Mouse (Mus musculus): ENCODE measurements around the gene Gm973.

DNA sequence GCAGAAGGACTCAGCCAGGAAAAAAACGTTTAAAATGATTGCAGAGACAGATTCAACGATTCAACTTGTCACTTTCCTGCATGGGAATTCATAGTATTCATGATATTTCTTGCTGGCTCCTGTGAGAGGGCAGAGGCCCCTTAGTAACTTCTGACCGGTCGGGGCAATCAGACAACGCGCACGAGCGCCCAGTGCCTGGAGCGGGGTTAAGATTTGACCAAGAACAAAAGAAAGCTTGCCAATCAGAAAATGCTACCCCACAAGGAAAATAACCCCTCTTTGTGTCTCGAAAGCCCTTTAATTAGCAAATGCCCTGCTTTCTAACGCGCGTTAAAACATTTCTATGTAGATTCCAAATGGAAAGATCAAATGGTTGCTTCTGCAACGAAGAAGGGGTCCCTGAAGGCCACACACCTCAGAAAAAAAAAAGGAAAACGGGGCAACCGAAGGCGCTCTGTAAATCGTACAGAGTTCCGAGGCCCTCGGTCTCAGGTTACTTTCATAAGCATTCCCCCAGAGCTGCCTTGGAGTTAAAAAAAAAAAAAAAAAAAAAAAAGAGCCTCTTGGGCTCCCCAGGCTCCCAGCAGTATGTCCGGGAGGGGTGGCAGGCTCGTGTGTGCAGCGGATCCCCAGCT is 35.1 kb upstream of the Gm973 start:
- TF ChIP-seq CTCF (conservative IDR thresholded peaks at IDR 0.05; ENCODE audit: low read length), result no peak
- TF ChIP-seq POU5F1 (IDR thresholded peaks at IDR 0.05; ENCODE audit: borderline replicate concordance, low read length), result no peak
- TF ChIP-seq NANOG (IDR thresholded peaks at IDR 0.05; ENCODE audit: borderline replicate concordance, low read length), result no peak
